Mouse (Mus musculus) testis, postnatal 10 days (tissue): ENCODE data around the gene Mybph.

ENCODE experiments used
- DNase-seq: peaks from one replicate; pipeline ENCODE4 v3.0.0; 2021; ENCODE audit warnings: low spot score

Mybph gene

GRCm38 (mm10) chr1:134188217-134188616, 5.0 kb upstream of the Mybph start:
- DNase-seq = no peak

- no peak for DNase-seq
Measured at GRCm38 (mm10) chr1:134188989-134189729, 4.1 kb upstream of the Mybph start.

- no peak for DNase-seq
Measured at GRCm38 (mm10) chr1:134191192-134191591, 2.1 kb upstream of the Mybph start.

- no peak for DNase-seq
Measured at GRCm38 (mm10) chr1:134192024-134192423, 1.2 kb upstream of the Mybph start.

- DNase-seq = no peak
Measured at GRCm38 (mm10) chr1:134193674-134194197, 488 bp downstream of the Mybph start.

GRCm38 (mm10) chr1:134194298-134195022, 1.2 kb downstream of the Mybph start:
- no peak for DNase-seq

- no peak for DNase-seq
Measured at GRCm38 (mm10) chr1:134195117-134195516, 1.9 kb downstream of the Mybph start.

- peak; percentile 69 for DNase-seq
Measured at GRCm38 (mm10) chr1:134195571-134195970, 2.3 kb downstream of the Mybph start.

GRCm38 (mm10) chr1:134195979-134196378, 2.7 kb downstream of the Mybph start:
- DNase-seq = no peak

- peak; percentile 86 for DNase-seq
Measured at GRCm38 (mm10) chr1:134196386-134196785, 3.1 kb downstream of the Mybph start.

- no peak for DNase-seq
Measured at GRCm38 (mm10) chr1:134197325-134197982, 4.2 kb downstream of the Mybph start.

GRCm38 (mm10) chr1:134198197-134198995, 5.1 kb downstream of the Mybph start:
- DNase-seq = no peak

- no peak for DNase-seq
Measured at GRCm38 (mm10) chr1:134200481-134200880, 7.2 kb downstream of the Mybph start.

- DNase-seq = no peak
Measured at GRCm38 (mm10) chr1:134200998-134201686, 7.9 kb downstream of the Mybph start.

GRCm38 (mm10) chr1:134201751-134202420, 8.6 kb downstream of the Mybph start:
- DNase-seq = peak; percentile 83

- DNase-seq = no peak
Measured at GRCm38 (mm10) chr1:134204230-134204629, 11.0 kb downstream of the Mybph start.

- no peak for DNase-seq
Measured at GRCm38 (mm10) chr1:134205296-134206018, 12.2 kb downstream of the Mybph start.

- no peak for DNase-seq
Measured at GRCm38 (mm10) chr1:134206085-134206484, 12.8 kb downstream of the Mybph start.

- DNase-seq = no peak
Measured at GRCm38 (mm10) chr1:134210179-134210755, 17.0 kb downstream of the Mybph start.

- DNase-seq = no peak
Measured at GRCm38 (mm10) chr1:134211043-134211442, 17.8 kb downstream of the Mybph start.
